Mouse (Mus musculus) testis, postnatal 10 days (tissue): ENCODE measurements around the gene Atraid.

Experiments used
- DNase-seq: peaks from one replicate; pipeline ENCODE4 v3.0.0; 2021; ENCODE audit warnings: low spot score

Atraid gene

GRCm38 (mm10) chr5:31094799-31095691 is 46.9 kb downstream of the Atraid start:
- DNase-seq: peak; percentile 64

GRCm38 (mm10) chr5:31095711-31096480 is 47.8 kb downstream of the Atraid start:
- no peak for DNase-seq
